Comparison of ENCODE assay signal across 8 mouse cellular contexts in genomic region chr6:34371700-34372351, GRCm38 (mm10). TPM values are rescaled to one million over a fixed set of nuclear protein-coding genes. Genes with fewer than 3 reads are reported as not detected.
A peak's percentile ranks its signal among the peaks of the same experiment; 100 is the strongest.
DNase-seq lines count a peak whose midpoint lies in the region; ATAC-seq lines count a peak whose summit lies in the region.

No protein-coding gene starts in this region.

- H3K27ac ChIP-seq in hindbrain, embryonic 13.5 days, result no peak overlapping the region

- H3K4me1 ChIP-seq in hindbrain, embryonic 13.5 days (replicated peaks), result peaks cover 10% of the 10 kb centered on the region; the same call in 1 of the 2 replicates

- DNase-seq in R1 (ENCODE audit: low read depth, low spot score), result peak; percentile 92
- DNase-seq in cerebellum, postnatal 10 days, result peak; percentile 87 to 90
- DNase-seq in frontal cortex, postnatal 25 days (ENCODE audit: low spot score in 2 of 2), result peak; percentile 73 to 75
- DNase-seq in layer of hippocampus, postnatal 36 days, result peak; percentile 63 to 76
- DNase-seq in lung, postnatal 14 days, result peak; percentile 86
- DNase-seq in retina, adult 2 months (ENCODE audit: low read depth, low spot score), result peak; percentile 49
- peak; percentile 85 for DNase-seq in thymus, postnatal 25 days

- no peak overlapping the region for H3K9ac ChIP-seq in hindbrain, embryonic 13.5 days

- no peak overlapping the region for H3K4me3 ChIP-seq in hindbrain, embryonic 13.5 days

- no peaks in the 10 kb centered on the region for H3K36me3 ChIP-seq in hindbrain, embryonic 13.5 days

- H3K27me3 ChIP-seq in hindbrain, embryonic 13.5 days, result no peaks in the 10 kb centered on the region

- no peak for ATAC-seq in hindbrain, embryonic 13.5 days (ENCODE audit: low FRiP score)

- WGBS in hindbrain, embryonic 13.5 days, result 28% methylated on average over 18 of the region's 18 CpGs

- peak overlapping the region; percentile 26; the same call in 1 of the 2 replicates for H3K4me2 ChIP-seq in hindbrain, embryonic 13.5 days

- H3K9me3 ChIP-seq in hindbrain, embryonic 13.5 days, result no peaks in the 10 kb centered on the region

RNA-seq across cellular contexts. Expression of gene Akr1b10, which starts 12.2 kb away (rescaled TPM):
- polyA plus RNA-seq in hindbrain, embryonic 13.5 days (2015; fragmentation: Nextera tagmentation; extraction: Ambion mirVana), result 10.4 and 12.1 TPM in 2 replicates
- total RNA-seq in layer of hippocampus, postnatal 36 days (2021), result 10 to 100 TPM; 24.8 to 25.1 TPM

RNA-seq across cellular contexts. Expression of gene Akr1b8, which starts 17.9 kb away (rescaled TPM):
- polyA plus RNA-seq in hindbrain, embryonic 13.5 days (2015; fragmentation: Nextera tagmentation; extraction: Ambion mirVana), result 7.7 and 9.7 TPM in 2 replicates
- under 1 TPM; 0.42 to 0.56 TPM for total RNA-seq in layer of hippocampus, postnatal 36 days (2021)

RNA-seq across cellular contexts. Expression of gene Akr1b7, which starts 40.3 kb away (rescaled TPM):
- not detected in 2 replicates for polyA plus RNA-seq in hindbrain, embryonic 13.5 days (2015; fragmentation: Nextera tagmentation; extraction: Ambion mirVana)
- total RNA-seq in layer of hippocampus, postnatal 36 days (2021), result not detected

RNA-seq across cellular contexts. Expression of gene Akr1b3, which starts 54.5 kb away (rescaled TPM):
- polyA plus RNA-seq in hindbrain, embryonic 13.5 days (2015; fragmentation: Nextera tagmentation; extraction: Ambion mirVana), result 106 and 108 TPM in 2 replicates
- total RNA-seq in layer of hippocampus, postnatal 36 days (2021), result 10 to 100 TPM; 34.6 to 45.8 TPM
